Mouse (Mus musculus): ENCODE measurements at regions not wholly inside any gene's neighbourhood (a gene's known extent, or its start where the extent isn't known, plus 50 kb on each side); places are given as distances from the start of the nearest gene placed in this dataset.

DNA sequence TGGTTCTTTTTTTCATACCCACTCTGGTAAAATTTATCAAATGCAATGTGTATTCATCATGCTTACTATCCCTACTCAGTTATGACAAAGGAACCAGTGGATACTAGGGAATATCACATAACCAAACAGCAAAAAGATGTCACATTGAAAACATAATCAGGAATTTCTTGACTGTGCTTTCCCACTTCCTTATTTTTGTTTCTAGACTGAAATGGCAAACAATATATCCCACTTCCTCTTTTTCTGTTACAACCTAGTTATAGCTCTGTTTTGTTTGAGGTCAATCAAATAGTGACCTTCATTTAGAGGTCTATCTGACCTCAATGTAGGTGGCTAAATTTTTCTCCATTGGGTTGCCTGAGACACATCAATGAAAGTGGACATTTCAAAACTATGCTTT lies 359.9 kb downstream of the Gja1 start:
- DNase-seq (ENCODE audit: low spot score) (no peak), ATAC-seq (replicated peaks; ENCODE audit: low FRiP score, low read depth) (no peak)
- Histone ChIP-seq H3K9ac (ENCODE audit: low read depth, low read length) (no peak overlapping the region), H3K4me3 (replicated peaks; ENCODE audit: low read depth, low read length) (no peak overlapping the region), H3K4me2 (ENCODE audit: low read length) (no peak overlapping the region), H3K9me3 (replicated peaks; ENCODE audit: low read length) (no peaks in the 10 kb centered on the region), H3K36me3 (ENCODE audit: insufficient read depth, low read length) (no peaks in the 10 kb centered on the region), H3K4me1 (replicated peaks; ENCODE audit: insufficient read depth, low read length) (no peaks in the 10 kb centered on the region), H3K27me3 (ENCODE audit: insufficient read depth, low read length) (no peaks in the 10 kb centered on the region), H3K27ac (no peak overlapping the region)
- TF ChIP-seq CTCF (IDR thresholded peaks at IDR 0.05; ENCODE audit: low read depth), result no peak

GRCm38 (mm10) chr10:56739621-56740020 lies 362.5 kb downstream of the Gja1 start:
- no peaks in the 10 kb centered on the region for H3K9me3 ChIP-seq (replicated peaks; ENCODE audit: low read length)
- DNase-seq (ENCODE audit: low spot score), result no peak
- H3K4me3 ChIP-seq (replicated peaks; ENCODE audit: low read depth, low read length), result no peak overlapping the region
- no peak for TF ChIP-seq CTCF (IDR thresholded peaks at IDR 0.05; ENCODE audit: low read depth)
- 68% methylated on average over 3 of the region's 3 CpGs for WGBS
- no peak overlapping the region for H3K9ac ChIP-seq (ENCODE audit: low read depth, low read length)
- no peak overlapping the region for H3K27ac ChIP-seq
- H3K36me3 ChIP-seq (ENCODE audit: insufficient read depth, low read length), result no peaks in the 10 kb centered on the region
- ATAC-seq (replicated peaks; ENCODE audit: low FRiP score, low read depth), result no peak
- no peaks in the 10 kb centered on the region for H3K4me1 ChIP-seq (replicated peaks; ENCODE audit: insufficient read depth, low read length)
- H3K27me3 ChIP-seq (ENCODE audit: insufficient read depth, low read length), result no peaks in the 10 kb centered on the region
- no peak overlapping the region for H3K4me2 ChIP-seq (ENCODE audit: low read length)

- no peaks in the 10 kb centered on the region for H3K9me3 ChIP-seq (replicated peaks; ENCODE audit: low read length)
- no peak overlapping the region for H3K4me2 ChIP-seq (ENCODE audit: low read length)
- H3K27ac ChIP-seq, result no peak overlapping the region
- H3K36me3 ChIP-seq (ENCODE audit: insufficient read depth, low read length), result no peaks in the 10 kb centered on the region
- DNase-seq (ENCODE audit: low spot score), result peak; percentile 67
- WGBS, result 11% methylated on average over 1 of the region's 2 CpGs
- no peak for TF ChIP-seq CTCF (IDR thresholded peaks at IDR 0.05; ENCODE audit: low read depth)
- H3K4me1 ChIP-seq (replicated peaks; ENCODE audit: insufficient read depth, low read length), result no peaks in the 10 kb centered on the region
- no peak overlapping the region for H3K9ac ChIP-seq (ENCODE audit: low read depth, low read length)
- no peak overlapping the region for H3K4me3 ChIP-seq (replicated peaks; ENCODE audit: low read depth, low read length)
- H3K27me3 ChIP-seq (ENCODE audit: insufficient read depth, low read length), result no peaks in the 10 kb centered on the region
- peak; percentile 42; the same call in 1 of the 2 replicates for ATAC-seq (replicated peaks; ENCODE audit: low FRiP score, low read depth)
Observed at GRCm38 (mm10) chr10:56752134-56752533, 375.0 kb downstream of the Gja1 start.

DNA sequence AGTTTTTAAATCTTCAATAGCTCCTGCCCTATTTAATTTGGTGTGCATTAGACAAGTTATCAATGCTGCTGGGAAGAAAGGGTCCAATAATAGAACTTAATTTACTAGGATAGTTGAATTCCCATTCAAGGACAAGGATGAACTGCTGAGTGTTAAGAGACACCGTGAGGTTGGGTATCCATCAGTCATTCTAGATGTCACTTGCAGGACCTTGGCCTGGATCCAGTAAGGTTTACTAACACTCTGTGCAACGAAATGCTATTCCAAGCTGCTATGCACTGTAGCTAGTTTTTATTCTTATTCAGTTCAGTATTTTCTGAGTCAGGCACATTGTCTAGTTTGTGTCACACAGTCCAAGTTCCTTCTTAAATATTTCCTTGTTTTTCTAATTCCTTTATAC lies 376.4 kb downstream of the Gja1 start:
- H3K27me3 ChIP-seq (ENCODE audit: insufficient read depth, low read length), result no peaks in the 10 kb centered on the region
- DNase-seq (ENCODE audit: low spot score) (no peak), ATAC-seq (replicated peaks; ENCODE audit: low FRiP score, low read depth) (no peak)
- H3K4me2 ChIP-seq (ENCODE audit: low read length), result no peak overlapping the region
- H3K9ac ChIP-seq (ENCODE audit: low read depth, low read length), result no peak overlapping the region
- no peaks in the 10 kb centered on the region for H3K36me3 ChIP-seq (ENCODE audit: insufficient read depth, low read length)
- no peaks in the 10 kb centered on the region for H3K4me1 ChIP-seq (replicated peaks; ENCODE audit: insufficient read depth, low read length)
- H3K27ac ChIP-seq, result no peak overlapping the region
- WGBS, result 42% methylated on average over 2 of the region's 2 CpGs
- no peaks in the 10 kb centered on the region for H3K9me3 ChIP-seq (replicated peaks; ENCODE audit: low read length)
- no peak overlapping the region for H3K4me3 ChIP-seq (replicated peaks; ENCODE audit: low read depth, low read length)
- no peak for TF ChIP-seq CTCF (IDR thresholded peaks at IDR 0.05; ENCODE audit: low read depth)

- no peak for TF ChIP-seq CTCF (IDR thresholded peaks at IDR 0.05; ENCODE audit: low read depth)
- no peaks in the 10 kb centered on the region for H3K9me3 ChIP-seq (replicated peaks; ENCODE audit: low read length)
- H3K27ac ChIP-seq, result no peak overlapping the region
- no peak overlapping the region for H3K9ac ChIP-seq (ENCODE audit: low read depth, low read length)
- DNase-seq (ENCODE audit: low spot score), result peak; percentile 47
- H3K4me2 ChIP-seq (ENCODE audit: low read length), result no peak overlapping the region
- H3K4me1 ChIP-seq (replicated peaks; ENCODE audit: insufficient read depth, low read length), result no peaks in the 10 kb centered on the region
- no peaks in the 10 kb centered on the region for H3K36me3 ChIP-seq (ENCODE audit: insufficient read depth, low read length)
- H3K4me3 ChIP-seq (replicated peaks; ENCODE audit: low read depth, low read length), result no peak overlapping the region
- ATAC-seq (replicated peaks; ENCODE audit: low FRiP score, low read depth), result no peak
- WGBS, result 56% methylated on average over 11 of the region's 11 CpGs
- H3K27me3 ChIP-seq (ENCODE audit: insufficient read depth, low read length), result no peaks in the 10 kb centered on the region
Observed at GRCm38 (mm10) chr10:56754546-56755175, 377.5 kb downstream of the Gja1 start.

GRCm38 (mm10) chr10:56770629-56771028 lies 393.5 kb downstream of the Gja1 start:
- no peak overlapping the region for H3K4me3 ChIP-seq (replicated peaks; ENCODE audit: low read depth, low read length)
- no peak overlapping the region for H3K4me2 ChIP-seq (ENCODE audit: low read length)
- no peak for DNase-seq (ENCODE audit: low spot score)
- H3K27ac ChIP-seq, result no peak overlapping the region
- no peaks in the 10 kb centered on the region for H3K27me3 ChIP-seq (ENCODE audit: insufficient read depth, low read length)
- no peak overlapping the region for H3K9ac ChIP-seq (ENCODE audit: low read depth, low read length)
- H3K9me3 ChIP-seq (replicated peaks; ENCODE audit: low read length), result no peaks in the 10 kb centered on the region
- H3K4me1 ChIP-seq (replicated peaks; ENCODE audit: insufficient read depth, low read length), result no peaks in the 10 kb centered on the region
- no peaks in the 10 kb centered on the region for H3K36me3 ChIP-seq (ENCODE audit: insufficient read depth, low read length)
- ATAC-seq (replicated peaks; ENCODE audit: low FRiP score, low read depth), result no peak
- no peak for TF ChIP-seq CTCF (IDR thresholded peaks at IDR 0.05; ENCODE audit: low read depth)
- WGBS, result 81% methylated on average over 4 of the region's 4 CpGs

DNA sequence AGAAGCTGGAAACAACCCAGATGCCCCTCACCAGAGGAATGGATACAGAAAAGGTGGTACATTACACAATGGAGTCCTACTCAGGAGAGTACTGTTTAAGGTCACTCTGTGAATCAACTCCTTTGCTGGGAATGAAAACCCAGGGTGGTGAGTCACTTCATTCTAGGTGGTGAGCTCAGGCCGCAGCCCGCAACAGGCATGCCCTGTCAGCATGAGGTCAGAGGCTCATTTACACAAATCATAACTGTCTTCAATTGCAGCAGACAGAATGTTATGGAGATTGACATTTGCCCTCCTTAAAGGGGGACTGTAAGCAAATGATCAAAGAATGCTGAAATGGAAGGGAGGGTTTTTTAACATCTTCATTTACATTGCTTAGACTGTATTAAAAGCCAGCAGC lies 405.1 kb downstream of the Gja1 start:
- Histone ChIP-seq H3K9ac (ENCODE audit: low read depth, low read length) (no peak overlapping the region), H3K9me3 (replicated peaks; ENCODE audit: low read length) (no peaks in the 10 kb centered on the region), H3K27ac (no peak overlapping the region), H3K4me2 (ENCODE audit: low read length) (no peak overlapping the region), H3K27me3 (ENCODE audit: insufficient read depth, low read length) (no peaks in the 10 kb centered on the region), H3K4me1 (replicated peaks; ENCODE audit: insufficient read depth, low read length) (no peaks in the 10 kb centered on the region), H3K36me3 (ENCODE audit: insufficient read depth, low read length) (no peaks in the 10 kb centered on the region), H3K4me3 (replicated peaks; ENCODE audit: low read depth, low read length) (no peak overlapping the region)
- WGBS, result 74% methylated on average over 2 of the region's 2 CpGs
- no peak for TF ChIP-seq CTCF (IDR thresholded peaks at IDR 0.05; ENCODE audit: low read depth)
- ATAC-seq (replicated peaks; ENCODE audit: low FRiP score, low read depth) (no peak), DNase-seq (ENCODE audit: low spot score) (no peak)

Data from kidney, postnatal 0 days (tissue).